Mouse (Mus musculus): ENCODE data around the gene Gm45021.

Gm45021 gene

GRCm38 (mm10) chr6:48613464-48613863, 24.1 kb downstream of the Gm45021 start:
- DNase-seq (ENCODE audit: low read depth, low spot score) = no peak

DNA sequence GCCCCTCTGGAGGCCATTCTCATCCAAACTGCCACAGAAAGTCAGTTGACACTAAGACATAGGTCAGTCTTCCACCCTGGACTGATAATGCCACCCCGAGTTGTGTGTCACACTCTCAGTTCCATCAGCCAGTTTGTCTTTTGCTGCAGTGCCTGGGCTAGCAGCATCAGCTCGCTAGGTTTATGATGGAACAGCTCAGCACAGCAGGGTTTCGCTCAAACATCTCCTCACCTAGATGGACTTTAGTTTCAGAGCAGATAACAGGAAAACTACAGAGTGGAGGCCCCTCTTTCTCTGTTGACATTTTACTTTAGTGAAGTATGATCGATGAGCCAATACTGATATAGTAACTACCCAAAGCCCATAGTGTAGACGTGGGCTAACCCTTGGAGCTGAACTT, 25.3 kb downstream of the Gm45021 start:
- DNase-seq (ENCODE audit: low read depth, low spot score) = no peak

DNA sequence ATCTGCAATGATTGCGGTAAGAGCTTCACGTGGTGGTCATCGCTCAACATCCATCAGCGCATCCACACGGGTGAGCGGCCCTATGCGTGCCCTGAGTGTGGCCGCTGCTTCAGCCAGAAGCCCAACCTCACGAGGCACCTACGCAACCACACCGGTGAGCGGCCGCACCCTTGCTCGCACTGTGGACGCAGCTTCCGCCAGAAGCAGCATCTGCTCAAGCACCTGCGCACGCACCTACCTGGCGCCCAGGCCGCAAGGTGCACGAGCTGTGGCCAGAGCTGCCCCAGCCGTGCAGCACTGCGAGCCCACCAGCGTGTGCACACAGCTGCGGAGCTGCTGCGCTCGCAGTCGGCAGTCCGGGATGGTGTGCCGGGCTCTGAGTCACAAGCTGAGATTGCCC, 30.6 kb downstream of the Gm45021 start:
- DNase-seq (ENCODE audit: low read depth, low spot score) = no peak

DNA sequence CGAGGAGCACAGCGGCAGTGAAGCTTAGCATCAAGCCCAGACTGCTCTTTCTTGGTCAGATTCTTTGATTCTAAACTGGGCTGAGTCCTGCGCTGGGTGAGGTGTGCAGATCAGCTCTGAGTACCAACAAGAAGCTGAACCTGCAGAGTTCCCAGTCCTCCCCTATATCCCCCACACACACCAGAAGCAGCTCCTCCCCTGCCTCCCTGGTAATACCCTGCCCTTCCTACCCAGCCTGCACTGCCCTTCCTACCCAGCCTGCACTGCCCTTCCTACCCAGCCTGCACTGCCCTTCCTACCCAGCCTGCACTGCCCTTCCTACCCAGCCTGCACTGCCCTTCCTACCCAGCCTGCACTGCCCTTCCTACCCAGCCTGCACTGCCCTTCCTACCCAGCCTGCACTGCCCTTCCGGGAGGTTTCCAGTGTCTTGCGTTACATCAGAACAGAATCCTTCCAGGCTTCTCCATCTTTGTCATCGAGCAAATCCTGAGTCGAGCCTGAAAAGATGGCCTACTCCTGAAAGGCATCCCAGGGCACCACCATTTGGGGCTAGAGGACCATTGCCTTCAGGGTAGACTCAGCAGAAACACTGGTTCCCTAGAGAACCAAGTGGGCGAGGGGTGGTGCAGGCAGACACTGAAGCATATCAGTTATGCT, 32.9 kb downstream of the Gm45021 start:
- peak; percentile 48 for DNase-seq (ENCODE audit: low read depth, low spot score)

DNA sequence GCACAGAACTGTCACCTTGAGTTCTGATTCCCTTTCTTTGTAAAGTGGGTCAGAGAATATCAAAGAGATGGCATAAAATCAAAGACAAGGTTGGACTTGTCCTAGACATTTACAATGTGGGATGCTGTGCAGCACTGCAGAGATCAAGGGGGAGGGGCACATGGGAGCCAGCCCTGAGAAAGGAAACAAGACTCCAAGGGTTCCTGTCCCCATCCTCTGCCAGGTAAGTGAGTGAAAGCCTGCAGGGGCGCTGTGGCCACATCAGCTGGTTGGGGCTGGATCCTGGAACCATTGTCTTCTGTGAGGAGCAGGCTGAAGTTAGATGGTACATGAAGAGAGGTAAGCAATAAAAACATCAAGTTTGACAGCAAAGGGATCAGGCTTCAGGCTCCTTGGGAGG, 34.0 kb downstream of the Gm45021 start:
- no peak for DNase-seq (ENCODE audit: low read depth, low spot score)

DNA sequence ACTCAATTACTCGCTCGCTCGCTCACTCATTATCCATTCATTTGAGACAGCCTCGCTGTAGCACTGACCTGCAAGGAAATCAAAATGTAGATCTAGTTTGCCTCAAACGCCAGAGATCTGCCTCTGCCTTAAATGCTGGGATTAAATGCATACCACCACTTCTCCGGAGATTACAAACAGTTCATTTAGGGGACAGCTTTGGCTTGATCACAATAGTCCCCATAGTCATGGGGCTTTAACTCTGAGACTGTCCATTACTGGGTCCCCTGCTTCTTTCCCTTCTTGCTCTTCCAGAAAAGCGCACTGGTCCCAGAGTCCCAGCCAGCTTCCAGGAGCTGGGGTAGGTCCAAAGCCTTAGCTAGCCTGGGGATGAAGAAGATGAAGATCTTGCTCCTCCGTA, 37.1 kb downstream of the Gm45021 start, which contains the start of gene AI854703:
Gene AI854703, plus strand, starts transcription at position 301 of the 400 bp plus-strand sequence.
- DNase-seq (ENCODE audit: low read depth, low spot score) = no peak

- peak; percentile 72 for DNase-seq (ENCODE audit: low read depth, low spot score)
These were observed 37.6 kb downstream of the Gm45021 start for GRCm38 (mm10) chr6:48626984-48627383.

DNA sequence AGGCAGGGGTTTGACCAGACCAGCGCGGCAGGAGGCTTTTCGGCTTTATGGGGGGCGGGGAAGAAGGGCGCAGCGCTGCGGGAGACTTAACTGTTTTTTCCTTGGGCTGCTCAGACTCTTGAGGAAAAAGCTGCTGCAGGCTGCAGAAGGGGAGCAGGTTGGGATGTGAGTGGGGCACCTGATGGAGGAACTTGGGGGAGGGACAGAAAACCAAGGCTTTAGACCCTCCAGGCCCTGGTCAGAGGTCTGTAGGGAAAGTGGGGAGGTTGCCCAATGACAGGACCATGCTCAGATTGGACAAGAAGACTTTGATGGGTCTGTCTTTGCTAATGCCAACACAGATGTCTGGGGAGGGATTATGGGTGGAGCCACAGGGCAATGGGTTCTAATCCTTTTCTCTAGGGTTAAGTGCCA, 38.1 kb downstream of the Gm45021 start:
- DNase-seq (ENCODE audit: low read depth, low spot score) = no peak

GRCm38 (mm10) chr6:48628377-48628776, 39.0 kb downstream of the Gm45021 start:
- DNase-seq (ENCODE audit: low read depth, low spot score) = no peak

DNA sequence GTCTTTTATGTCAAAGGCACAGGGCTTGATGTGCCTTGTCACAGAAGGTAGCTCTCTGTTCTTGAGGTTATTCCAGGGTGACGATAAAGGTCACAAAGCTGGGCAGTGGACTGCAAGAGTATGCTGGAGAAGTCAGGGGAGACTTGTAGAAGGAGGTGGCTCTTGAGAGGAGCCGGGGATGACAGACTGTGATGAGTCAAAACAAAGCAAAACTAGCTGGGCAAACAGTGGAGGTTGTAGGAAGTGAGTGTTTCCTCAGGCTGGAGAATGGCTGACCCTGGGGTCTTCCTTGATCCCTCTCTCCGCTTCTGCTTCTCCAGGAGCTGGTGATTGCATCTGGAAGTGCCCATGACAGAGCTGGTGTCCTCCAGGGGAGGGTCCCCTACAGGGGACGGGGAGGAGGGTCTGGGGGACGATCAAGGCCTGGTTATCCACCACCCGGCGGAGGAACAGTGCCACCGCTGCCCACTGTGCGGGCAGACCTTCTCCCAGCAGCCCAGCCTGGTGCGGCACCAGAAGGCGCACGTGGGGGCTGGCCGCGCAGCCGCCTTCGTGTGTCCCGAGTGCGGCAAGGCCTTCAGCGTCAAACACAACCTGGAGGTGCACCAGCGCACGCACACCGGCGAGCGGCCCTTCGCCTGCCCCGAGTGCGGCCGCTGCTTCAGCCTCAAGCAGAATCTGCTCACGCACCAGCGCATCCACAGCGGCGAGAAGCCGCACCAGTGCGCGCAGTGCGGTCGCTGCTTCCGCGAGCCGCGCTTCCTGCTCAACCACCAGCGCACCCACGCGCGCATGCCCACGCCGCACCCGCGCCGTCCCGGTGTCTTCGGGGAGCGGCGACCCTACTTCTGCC, 39.6 kb downstream of the Gm45021 start:
- DNase-seq (ENCODE audit: low read depth, low spot score) = no peak

DNA sequence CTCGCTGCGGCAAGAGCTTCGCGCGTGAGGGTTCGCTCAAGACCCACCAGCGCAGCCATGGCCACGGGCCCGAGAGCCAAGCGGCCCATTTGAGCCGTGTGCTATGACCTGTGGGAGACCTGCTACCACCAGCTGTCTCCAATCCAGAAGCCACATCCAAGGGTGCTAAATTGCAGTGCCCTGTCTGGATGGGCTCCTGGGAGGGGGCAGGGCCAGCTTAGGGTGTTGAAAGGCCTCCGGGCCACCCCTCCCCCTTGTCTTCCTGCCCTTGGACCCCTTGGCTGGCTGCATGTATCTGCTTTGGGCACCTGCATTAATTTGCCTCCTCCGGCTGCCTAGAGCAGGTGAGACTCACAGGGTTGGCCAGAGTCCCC, 40.2 kb downstream of the Gm45021 start:
- no peak for DNase-seq (ENCODE audit: low read depth, low spot score)

- no peak for DNase-seq (ENCODE audit: low read depth, low spot score)
These were observed 41.4 kb downstream of the Gm45021 start for GRCm38 (mm10) chr6:48630831-48631230.

DNA sequence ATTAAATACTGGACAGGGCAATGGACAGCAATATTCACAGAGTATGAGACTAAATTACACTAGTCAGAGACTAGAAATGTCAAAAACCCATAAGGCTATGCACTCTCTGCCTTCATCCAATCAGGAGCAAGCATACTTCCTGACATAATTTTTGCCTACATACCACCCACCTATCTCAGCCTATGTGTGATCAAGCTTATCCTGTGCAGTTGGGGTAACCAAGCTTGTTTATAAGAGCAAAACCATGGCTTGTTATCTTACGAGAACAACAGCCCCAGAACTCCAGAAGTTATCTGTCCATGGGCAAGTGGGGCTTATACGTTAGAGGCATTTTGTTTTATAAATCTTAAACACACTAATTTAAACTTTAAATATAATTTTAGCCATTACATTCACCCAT, 45.7 kb downstream of the Gm45021 start:
- DNase-seq (ENCODE audit: low read depth, low spot score) = no peak

DNA sequence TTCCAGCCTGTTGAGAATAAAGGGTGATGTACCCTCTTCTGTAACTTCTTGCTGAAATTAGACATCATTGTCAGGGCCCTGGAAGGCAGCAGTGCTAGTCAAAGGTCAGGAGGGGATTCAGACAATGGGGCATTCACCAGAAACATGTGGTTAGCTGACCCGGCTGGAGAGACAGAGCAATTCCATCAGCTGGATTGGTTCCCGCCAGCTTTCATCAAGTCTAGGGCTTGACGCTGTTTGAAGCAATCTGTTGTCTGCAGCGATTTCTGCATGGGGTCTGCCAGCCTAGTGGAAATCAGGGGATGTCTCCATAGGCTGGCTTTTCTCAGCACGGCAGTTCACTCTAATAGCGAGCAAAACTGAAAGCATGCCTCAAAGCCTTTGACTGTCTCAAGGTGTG, 47.1 kb downstream of the Gm45021 start:
- no peak for DNase-seq (ENCODE audit: low read depth, low spot score)

GRCm38 (mm10) chr6:48637811-48638500, 48.5 kb downstream of the Gm45021 start:
- DNase-seq (ENCODE audit: low read depth, low spot score) = no peak

GRCm38 (mm10) chr6:48638553-48638952, 49.1 kb downstream of the Gm45021 start:
- DNase-seq (ENCODE audit: low read depth, low spot score) = no peak

DNA sequence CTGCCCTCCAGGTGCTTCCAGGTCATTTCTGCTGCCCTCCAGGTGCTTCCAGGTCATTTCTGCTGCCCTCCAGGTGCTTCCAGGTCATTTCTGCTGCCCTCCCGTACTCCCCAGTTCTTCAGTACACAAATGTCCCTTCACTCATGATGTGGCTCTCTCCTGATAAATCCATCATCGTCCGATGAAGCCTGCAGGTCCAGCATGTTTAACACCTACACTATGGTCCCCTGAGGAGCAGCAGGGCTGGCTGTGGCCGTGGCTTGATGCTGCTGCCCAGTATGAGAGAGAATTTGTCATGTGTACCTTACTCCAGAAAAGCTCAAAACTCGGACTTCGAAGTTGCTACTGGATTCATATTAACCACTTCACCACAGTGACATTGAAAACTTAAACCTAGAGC, 52.0 kb downstream of the Gm45021 start:
- no peak for DNase-seq (ENCODE audit: low read depth, low spot score)

DNA sequence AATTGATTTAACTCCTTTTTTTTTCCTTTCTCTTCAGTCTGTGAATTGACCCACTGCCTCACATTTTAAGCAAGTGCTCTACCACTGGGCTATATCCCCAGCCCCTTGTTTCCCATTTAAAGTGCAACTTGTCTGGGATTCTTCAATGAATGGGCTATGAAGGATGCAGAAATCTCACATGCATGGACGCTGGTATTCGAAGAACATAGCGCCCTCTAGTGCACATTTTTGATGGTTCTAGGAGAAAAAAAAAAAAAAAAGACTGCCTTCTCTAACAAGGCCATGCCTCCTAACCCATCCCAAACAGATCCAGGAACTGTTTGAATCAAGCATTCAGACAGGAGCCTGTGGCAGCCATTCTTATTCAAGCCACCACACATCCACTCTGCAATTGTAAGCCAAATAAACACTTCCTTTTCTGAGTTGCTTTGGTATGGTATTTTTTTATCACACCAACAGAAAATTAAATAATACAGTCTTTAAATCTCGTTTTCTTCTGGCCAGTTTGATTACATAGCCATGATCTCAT, 53.4 kb downstream of the Gm45021 start:
- DNase-seq (ENCODE audit: low read depth, low spot score) = peak; percentile 65

DNA sequence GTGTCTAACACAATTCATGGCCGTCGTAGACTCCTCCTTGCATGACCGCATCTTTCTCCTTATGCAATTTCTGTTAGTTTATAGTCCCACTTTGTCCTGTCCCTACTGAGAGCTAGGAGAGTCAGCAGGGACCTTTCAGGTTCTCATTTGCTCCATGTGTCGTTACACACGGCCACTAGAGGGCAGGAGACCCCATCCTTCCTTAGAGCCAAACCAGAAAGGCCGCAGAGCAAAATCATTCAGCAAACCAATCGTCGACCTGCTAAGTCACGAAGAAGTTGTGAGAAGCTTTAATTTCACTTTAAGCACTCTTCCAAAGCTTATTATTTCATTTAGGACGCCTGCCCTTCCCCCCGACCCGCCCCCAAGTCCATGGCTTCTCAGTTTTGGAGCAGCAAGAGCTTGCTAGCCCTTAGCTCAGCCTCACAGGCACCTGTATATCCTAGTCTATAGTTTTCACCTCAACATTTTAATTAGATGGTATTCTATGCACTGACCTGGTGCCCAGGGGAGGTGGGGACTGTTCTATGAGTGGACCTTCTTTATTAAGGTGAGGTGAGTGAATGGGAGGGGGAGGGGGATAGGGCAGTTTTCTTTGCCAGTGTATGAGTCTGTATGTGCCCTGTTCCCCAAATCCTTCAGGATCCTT, 56.4 kb downstream of the Gm45021 start:
- peak; percentile 84 for DNase-seq (ENCODE audit: low read depth, low spot score)

- DNase-seq (ENCODE audit: low read depth, low spot score) = no peak
These were observed 56.9 kb downstream of the Gm45021 start for GRCm38 (mm10) chr6:48646309-48646690.

DNA sequence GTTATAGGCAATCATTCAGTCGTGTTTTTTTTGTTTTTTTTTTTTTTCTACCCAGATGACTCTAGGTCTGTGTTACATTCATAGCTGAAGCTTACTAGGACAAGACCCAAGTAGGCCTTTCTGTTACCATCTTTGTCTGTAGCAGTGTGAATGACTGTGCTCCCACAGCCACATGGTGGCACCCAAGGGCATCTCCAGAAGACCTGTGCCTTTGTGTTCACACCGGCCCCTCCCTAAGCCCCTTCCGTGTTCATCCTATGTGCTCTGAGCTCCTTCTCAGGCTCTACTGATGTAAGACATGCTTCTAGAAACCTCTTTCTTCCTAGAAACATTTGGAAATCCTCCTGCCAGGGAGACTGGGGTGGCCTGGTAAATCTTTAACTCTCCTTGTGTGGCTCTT, 57.6 kb downstream of the Gm45021 start, which contains the start of gene Gimap8:
Gene Gimap8, plus strand, starts transcription at position 240 of the 400 bp plus-strand sequence.
- peak; percentile 87 for DNase-seq (ENCODE audit: low read depth, low spot score)

GRCm38 (mm10) chr6:48647611-48648010, 58.2 kb downstream of the Gm45021 start:
- DNase-seq (ENCODE audit: low read depth, low spot score) = no peak
